Mouse (Mus musculus): ENCODE measurements around the gene Adarb1. TPM values are rescaled to one million over a fixed set of nuclear protein-coding genes. Genes with fewer than 3 reads are reported as not detected.
A peak's percentile ranks its signal among the peaks of the same experiment; 100 is the strongest.

Adarb1 gene
- total RNA-seq, 4 experiments from 2014 or later, result 130 to 141 (median 135) TPM

DNA sequence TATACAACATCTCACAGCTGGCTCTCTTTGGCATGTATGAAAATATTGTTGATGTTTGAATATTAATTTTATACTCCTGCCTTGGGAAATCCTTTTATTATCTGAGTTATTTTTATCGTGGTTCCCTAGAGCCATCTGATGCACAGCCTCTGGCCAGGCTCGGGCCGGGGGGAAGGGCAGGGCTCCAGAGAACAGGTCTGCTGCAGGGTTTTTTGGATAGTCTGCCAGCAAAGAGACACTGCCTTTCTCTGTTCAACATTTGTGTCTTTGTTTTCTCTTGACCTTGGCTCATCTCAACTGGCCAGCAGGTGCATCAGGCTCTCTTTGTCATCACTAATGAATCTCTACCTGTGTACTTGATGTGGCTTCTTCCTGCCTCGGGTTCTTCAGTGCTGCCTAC is 32.3 kb downstream of the Adarb1 start:
- no peak for DNase-seq (ENCODE audit: low spot score in 2 of 2)

DNA sequence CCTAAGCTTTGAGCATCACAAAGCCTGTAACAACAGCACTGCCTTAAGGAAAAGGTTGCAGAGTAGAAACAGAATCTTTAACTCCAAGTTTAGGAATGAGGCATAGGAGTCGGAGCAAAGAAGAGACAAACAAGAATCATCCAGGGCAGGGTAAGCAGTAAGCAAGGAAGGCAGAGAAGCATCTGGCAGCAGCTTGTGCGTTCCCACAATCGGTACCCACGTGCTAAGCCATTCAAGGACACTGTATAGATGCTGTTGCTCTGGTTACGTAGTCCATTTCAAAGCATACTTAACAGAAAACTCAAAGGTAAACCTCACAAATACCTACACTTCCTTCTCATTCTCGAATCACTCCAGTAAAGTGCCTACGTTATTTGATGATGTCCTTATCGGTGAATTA is 35.0 kb downstream of the Adarb1 start:
- peak in 1 of 2 experiments; percentile 45 for DNase-seq (ENCODE audit: low spot score in 2 of 2)

DNA sequence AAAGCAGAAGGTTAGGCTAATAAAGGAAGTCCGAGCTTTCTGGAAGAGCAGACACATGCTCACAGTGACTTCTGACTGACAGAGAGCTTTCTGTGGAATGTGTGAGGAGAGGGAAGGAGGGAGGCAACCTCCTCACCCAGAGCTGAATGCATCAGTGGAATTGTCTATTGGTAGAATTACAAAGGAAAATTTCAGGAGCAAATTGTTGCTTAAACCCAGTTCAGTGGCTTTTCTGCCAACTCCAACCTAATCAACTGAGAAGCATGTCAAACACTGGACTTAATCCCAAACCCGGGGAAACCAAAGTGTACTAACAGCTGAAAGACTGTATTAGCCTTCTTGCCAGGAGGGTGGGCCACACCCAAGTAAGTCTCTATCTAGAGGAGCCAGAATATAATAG is 36.9 kb downstream of the Adarb1 start:
- no peak for DNase-seq (ENCODE audit: low spot score in 2 of 2)

DNA sequence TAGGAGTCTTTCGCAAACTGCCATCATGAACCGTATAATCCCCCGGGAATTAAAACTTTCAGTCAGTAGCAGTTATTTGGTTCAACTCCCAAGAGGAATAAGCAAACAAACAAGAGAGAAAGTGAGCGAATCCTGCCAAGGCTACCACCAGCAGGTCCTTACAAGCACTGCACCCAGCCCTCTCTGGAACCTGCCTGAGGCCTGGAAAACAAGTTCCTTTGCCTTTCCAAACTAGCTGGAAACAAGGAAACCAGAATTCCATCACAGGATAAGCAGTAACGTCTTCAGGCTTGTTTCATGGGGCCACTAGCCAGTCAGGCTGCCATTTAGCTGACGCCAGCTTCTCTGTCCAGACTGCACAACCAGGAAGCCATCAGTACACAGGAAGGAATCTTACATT is 37.4 kb downstream of the Adarb1 start:
- no peak for DNase-seq (ENCODE audit: low spot score in 2 of 2)

DNA sequence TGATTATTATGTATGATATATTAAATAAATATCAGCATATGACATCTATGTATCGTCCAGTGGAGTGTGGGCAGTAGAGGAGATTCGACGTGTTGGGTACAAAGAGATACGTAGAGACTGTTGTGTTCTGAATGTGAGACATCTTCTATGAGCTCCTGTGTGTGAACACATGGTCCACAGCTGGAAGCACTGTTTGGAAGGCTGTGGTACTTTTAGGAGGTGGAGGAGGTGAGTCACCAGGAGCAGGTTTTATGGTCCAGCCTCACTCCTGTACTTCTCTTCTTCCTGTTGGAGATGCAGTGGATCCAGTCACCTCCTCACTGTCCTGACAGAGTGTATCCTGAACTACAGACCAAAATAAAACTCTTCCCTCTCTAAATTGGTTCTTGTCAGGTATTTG is 38.9 kb downstream of the Adarb1 start:
- no peak for DNase-seq (ENCODE audit: low spot score in 2 of 2)

DNA sequence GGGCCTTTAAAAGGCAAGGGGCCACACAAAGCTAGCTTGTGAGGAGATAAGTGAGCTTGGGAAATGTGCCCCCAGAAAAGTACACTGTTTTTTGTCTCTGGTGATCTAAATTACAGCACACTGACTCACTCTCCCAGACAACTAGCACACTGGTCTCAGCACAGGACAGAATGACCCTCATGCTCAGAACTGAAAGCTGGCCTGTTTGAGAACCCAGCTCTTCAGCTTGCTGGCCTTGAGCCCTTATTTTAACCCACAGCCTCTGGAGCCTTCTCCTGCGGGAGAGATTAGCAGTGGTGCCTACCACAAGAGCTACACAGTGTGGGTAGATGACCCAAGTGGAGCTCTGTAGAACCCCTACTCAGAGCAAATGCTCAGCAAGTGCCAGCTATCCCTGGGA is 42.0 kb downstream of the Adarb1 start:
- no peak for DNase-seq (ENCODE audit: low spot score in 2 of 2)

DNA sequence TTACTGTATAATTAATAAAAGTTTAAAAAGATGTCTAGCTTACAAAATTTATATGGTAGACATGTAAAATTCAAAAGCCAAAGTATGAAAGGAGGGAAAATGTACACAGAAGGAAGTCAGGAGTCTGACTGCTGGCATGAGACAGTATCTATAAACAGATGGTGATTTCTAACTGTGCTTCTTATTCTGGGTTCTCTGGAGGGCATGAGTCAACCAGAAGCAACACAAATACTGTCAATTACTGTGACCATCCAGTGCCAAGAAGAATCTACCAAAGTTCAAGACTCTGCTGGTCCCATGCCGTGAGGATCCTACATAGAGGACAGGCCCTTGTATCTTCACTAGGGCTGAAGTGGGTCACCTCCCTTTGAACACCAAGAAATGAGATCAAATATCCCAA is 43.1 kb downstream of the Adarb1 start:
- no peak for DNase-seq (ENCODE audit: low spot score in 2 of 2)

DNA sequence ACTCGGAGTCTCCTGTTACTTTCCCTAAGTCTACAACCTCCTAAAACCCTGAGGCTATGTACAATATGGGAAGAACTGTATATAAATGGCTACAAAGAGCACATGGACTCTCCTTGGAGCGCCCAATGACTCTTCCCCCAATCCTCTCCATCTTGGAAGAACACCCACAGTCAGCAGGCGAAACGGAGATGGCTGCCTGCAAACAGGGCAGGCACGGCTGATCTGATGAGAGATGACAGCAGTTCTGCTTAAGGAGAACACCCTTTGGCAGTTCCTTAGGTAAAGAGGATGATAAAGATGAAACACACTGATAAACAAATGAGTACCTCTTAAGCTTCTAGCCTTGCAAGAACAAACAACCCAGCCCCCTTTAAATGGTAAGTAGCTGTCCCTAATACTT is 43.7 kb downstream of the Adarb1 start:
- no peak for DNase-seq (ENCODE audit: low spot score in 2 of 2)

DNA sequence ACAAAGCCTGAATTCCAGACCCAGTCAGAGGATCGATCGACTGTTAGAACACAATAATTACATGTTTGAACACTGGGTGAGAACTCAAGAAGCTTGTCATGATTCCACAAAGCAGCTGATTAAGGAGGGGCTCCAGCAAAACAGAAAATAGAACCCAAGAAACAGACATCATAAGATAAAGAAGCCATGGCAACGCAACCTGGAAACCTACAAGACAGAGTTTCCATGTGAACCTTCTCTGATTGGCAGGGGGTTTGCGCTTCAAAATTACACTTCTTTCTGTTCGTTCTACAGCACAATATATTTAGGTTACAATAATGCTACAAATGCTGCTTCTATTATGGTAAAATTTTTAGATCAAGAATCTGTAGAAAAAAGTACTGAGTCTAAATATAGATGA is 47.9 kb downstream of the Adarb1 start:
- no peak for DNase-seq (ENCODE audit: low spot score in 2 of 2)

DNA sequence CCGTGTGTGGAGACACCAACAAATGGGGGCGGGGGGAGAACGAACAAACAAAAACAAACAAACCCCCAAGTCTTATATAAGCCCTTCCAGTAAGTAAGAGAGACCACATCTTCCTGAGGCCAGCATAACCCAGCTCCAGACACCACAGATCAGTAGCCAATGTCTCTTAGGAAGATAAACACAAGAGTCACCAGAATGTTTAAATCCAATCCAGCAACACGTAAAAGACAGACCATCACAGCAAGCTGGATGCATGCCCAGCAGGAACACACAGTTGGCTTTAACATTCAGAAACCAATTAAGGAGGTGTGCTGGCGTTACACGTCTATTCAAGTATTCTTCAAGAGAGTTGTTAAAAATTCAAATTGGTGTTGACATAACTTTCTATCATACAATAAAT is 50.1 kb downstream of the Adarb1 start:
- no peak for DNase-seq (ENCODE audit: low spot score in 2 of 2)

DNA sequence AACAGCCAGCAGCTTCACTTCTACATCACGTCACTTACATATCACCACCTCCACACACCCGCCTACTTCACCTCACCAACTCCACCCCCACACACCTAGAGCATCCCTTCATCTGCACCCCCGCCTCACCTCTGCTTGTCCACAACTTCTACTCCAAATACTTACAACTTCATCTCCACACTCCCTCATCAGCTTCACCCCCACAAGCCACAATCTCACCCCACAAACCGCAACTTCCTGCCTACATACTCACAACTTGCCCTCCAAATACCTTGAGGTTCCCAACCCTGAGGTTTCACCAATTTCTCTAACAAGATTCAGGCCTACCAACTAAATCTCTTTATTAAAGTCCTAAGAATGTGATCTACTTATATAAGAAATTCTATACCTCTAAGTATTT is 51.1 kb downstream of the Adarb1 start:
- DNase-seq (ENCODE audit: low spot score in 2 of 2), result no peak

DNA sequence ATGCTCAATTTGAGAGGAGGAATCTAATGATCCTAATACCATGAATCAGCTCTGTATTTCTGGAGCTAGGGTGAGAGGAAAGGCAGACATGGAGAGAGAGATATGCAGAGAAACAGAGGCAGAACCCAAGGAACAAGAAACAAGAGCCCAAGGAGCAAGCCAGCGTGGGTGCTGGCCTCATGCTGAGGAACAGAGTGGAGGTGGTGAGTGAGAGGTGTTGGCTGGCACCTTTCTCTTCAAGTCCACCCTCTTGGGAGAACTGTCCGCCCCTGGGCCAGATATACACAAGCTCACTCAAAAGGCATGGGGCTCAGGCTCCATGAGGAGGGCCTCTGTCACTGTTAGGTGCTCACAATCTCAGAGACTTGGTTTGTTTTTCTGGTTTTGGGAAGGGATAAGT is 52.9 kb downstream of the Adarb1 start:
- peak in 1 of 2 experiments; percentile 50 for DNase-seq (ENCODE audit: low spot score in 2 of 2)

DNA sequence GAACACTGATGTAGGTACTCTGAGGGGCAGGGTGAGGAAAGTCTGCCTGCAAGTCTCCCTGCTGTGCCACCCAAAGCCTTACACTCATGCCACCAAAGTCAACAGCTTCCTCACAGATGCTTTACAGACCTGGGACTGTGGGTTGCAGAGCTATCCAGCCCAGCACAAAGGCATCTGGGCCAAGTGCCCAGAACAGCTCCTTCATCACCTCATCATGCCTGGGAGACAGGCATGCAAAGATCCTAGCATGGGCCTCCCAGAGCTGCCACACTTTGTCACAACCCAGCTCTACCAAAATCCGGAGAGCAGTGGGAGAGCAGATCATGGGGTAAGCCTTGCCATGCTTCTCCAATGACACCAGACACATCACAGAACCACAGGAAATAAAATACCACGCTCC is 57.6 kb downstream of the Adarb1 start:
- DNase-seq (ENCODE audit: low spot score in 2 of 2), result no peak

DNA sequence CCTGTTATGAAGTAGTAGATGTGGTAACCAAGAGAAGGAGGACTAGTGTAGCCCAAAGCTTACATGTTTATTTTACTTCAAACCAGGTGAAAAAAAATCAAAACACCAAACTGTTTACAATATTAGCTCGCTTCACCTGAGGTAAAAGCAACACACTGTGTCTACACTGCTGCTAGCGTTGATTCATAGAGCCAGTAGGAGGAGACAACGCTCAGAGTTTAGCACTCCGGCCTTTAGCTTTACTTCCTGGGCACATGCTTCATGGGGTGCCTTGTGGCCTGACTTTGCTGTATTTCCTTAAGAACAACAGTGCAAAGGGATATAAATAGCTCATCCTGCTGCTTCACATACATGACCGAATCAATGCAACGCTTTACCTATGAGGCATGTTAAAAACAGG is 60.1 kb downstream of the Adarb1 start:
- no peak for DNase-seq (ENCODE audit: low spot score in 2 of 2)

DNA sequence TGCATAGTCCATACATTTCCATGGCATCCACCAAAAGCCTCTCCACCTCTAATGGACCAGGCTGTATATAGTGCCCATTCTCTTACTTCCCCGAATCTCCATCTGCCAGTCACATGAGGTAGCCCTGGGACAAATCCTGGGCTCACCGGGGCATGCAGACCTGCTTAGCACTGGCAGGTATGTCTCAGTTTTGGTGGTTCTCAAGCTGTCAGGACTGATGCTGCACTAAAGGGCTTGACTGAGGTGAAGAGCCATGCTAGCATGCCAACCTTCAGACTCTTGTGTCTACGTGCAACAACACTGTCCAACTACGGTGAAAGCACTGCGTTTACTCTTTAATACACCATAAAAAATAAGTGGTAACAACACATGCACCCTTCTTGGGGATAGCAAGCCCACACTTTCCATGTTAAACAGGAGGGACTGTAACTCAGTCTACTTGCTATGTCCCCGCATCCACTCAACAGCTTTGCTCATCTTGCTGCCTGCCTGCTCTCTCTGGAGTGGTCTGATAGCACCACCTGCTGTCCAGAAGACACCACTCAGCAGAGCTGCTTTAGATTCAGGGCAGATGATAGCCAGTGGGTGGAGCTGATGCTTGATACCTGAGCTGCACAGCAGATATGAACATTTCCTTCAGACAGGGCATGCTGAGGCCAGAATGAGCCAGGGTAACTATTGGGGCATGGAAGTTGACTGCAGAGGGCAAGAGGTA is 64.9 kb downstream of the Adarb1 start:
- DNase-seq (ENCODE audit: low spot score in 2 of 2), result peak; percentile 46 to 70

DNA sequence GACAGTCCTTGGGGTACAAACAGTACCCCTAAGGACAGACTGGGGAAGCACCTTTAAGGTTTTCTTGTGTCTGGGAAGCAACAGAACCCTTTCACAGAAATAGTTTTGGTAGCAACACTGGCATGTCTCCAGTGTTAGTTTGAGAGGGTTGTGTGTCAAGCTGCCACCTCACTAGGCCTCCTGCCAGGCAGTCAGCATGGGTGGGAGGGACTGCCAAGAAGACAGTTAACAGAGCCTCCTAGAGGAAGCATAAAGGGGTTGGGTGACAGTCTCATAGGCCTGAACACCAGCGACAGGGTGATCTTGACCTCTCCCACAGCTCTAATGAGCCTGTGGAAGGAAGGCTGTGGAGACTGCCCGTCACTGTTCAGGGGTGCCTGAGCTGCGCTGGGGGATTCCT is 75.2 kb downstream of the Adarb1 start:
- peak in 1 of 2 experiments; percentile 64 for DNase-seq (ENCODE audit: low spot score in 2 of 2)

DNA sequence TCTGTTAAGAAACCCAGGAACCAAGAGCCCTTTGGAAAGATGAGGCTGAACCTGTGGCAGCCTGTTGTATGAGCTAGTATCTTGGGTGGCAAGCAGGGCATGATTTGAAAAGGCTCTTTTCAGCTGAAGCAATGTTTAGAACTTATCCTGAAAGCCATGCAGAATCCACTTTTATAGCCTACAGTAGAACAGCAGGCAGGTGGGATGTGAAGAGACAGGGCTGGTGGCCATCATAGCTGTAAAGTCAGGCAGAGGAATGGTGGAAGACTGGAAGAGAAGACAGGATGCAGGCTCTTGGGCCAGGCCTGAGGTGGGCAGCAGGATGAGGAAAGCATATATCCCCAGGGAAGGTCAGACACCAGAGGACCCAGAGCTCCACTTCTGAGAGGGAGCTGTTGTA is 76.4 kb downstream of the Adarb1 start:
- DNase-seq (ENCODE audit: low spot score in 2 of 2), result peak in 1 of 2 experiments; percentile 36

DNA sequence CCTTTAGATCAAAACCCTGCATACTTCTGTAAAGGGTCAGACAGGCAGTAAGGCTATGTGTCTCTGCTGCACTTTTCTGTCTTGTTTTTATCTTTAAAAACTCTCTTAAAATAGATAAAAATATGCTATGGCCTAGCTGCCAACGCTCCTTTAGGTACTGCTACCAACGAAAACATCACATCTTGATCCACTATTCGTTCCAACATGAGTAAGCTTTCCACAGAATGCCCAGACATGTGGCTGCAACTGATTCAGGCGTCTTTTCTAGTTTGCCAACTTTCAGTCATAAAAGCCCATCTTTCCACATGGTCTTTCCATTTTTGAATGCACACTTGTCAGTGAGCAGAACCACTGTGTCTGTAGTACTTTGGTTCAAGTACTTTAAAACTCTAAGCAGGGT is 77.0 kb downstream of the Adarb1 start:
- no peak for DNase-seq (ENCODE audit: low spot score in 2 of 2)

DNA sequence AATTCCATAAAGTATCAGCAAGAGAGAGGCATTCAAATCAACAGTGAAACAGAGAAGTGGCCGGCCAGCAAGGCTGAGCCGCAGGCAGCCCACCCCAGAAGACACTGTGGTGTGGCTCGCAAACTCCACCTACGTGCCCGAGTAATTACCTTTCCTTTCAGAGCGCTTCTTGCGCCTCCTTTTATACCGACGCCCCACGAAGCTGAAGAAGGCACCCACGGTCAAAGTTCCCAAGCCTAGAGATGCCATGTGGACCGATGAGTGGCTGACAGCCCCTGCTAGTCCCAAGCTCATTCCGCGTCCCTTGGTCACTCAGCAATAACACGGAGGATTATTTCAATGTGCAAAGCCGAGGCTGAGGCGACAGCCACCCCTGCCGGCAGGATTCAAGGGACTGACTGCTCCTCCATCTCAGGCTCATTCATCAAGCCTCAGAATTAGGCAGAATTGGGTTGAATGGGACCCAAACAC is 78.2 kb downstream of the Adarb1 start:
- DNase-seq (ENCODE audit: low spot score in 2 of 2), result no peak

DNA sequence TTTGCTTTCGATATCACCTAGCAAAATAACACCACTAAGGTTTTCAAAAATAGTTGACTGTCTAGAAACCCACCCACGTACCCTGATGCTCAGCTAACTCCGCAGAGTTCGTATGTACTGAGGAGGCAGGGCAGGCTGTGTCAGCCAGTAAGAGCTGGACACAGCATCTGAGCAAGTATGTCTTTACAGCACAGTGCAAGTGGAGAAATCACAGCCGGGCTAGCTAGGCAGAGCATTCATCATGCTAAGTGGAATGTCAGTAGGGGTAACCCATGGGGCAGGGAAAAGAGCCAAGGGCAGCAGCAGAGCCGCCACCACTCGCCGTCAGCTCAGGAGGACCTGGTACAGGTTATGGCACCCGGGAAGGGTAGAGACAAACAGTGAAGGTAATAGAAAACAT is 84.6 kb downstream of the Adarb1 start:
- DNase-seq (ENCODE audit: low spot score in 2 of 2), result no peak

DNA sequence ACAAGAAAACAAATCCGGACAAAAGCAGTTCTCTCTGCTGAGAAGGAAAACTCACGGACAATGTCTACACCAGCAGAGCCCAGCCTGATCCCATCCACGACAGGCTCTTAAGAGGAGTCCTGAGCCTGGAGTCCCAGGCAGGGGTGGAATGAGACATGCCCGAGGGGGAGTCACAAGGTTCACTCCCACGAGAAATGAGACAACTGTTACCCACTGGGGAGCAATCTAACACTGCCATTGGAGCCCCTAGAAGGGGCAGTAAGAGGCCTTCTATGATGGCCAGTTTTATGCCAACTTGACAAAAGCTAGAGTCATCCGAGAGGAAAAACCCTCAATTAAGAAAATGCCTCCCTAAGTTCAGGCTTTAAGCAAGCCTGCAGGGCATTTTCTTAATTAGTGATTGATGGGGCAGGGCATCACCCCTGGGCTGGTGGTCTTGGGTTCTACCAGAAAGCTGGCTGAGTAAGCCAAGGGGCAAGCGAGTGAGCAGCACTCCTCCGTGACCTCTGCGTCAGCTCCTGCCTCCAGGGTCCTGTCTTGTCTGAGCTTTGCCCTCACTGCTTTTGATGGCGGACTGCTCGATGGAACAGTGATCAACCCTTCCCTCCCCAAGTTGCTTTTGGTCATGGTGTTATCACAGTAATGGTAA is 88.5 kb downstream of the Adarb1 start:
- no peak for DNase-seq (ENCODE audit: low spot score in 2 of 2)

DNA sequence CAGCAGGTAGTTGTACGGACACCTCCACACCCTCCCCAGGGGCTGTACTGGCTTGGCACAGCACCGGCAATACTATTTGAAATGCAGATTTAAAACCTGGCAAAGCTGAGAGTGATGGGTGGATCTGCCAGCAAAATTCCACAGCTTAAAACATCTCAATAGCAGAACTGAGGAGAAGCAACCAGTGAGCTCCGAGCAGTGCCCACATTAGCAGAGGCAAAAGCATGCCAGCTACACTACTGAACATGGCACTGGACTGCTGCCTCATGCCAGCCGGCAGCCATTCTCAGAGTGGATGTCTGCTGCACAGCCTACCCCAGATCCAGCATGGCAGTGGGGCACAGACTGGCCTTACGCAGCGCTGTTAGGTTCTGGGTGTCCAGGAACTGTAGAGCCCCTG is 93.4 kb downstream of the Adarb1 start:
- peak in 1 of 2 experiments; percentile 39 for DNase-seq (ENCODE audit: low spot score in 2 of 2)

DNA sequence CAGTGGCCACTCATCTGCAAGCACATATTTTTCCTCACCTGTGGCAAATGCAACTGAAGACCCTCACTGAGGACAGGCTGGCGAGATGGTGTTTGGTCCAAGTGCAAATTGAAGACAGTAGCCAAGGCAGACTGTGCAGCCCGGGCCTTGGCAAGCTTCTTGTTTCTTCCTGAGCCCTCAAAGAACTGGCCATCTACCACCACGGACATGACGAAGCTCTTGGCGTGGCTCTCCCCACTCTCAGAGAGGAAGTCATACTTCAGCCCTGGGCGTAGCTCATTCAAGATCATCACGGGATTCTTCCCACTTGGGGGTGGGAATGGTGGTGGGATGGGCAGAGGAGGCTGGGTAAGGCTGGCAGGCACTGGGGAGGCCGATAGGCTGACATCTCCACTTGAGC is 96.5 kb downstream of the Adarb1 start:
- no peak for DNase-seq (ENCODE audit: low spot score in 2 of 2)

All from left cerebral cortex, adult 8-10 months (tissue).